ENCODE assay signal across 17 mouse cellular contexts in genomic region chr2:22753461-22754075, GRCm38 (mm10).
"Had no signal": no experiment of that assay in that cellular context is flagged by ENCODE, and none has a peak within 500 bp of the region (broad histone marks: within the 10 kb centered on the region; RNA-seq: fewer than 3 reads in every experiment).

No protein-coding gene starts in this region.

- DNase-seq: kidney, adult 8-10 months; kidney, postnatal 25 days; layer of hippocampus, adult 9-11 months; layer of hippocampus, postnatal 36 days; liver; liver, embryonic 13.5 days; lung, adult 2 months; lung, postnatal 4 days; retina, postnatal 1 day; right cerebral cortex, postnatal 14 days had no signal

- H3K36me3 ChIP-seq: limb, embryonic 12.5 days; liver, embryonic 13.5 days; neural tube, embryonic 13.5 days had no signal

- H3K4me2 ChIP-seq: limb, embryonic 12.5 days; liver, embryonic 13.5 days; midbrain, embryonic 11.5 days; neural tube, embryonic 13.5 days had no signal

- H3K27me3 ChIP-seq: limb, embryonic 12.5 days; liver, embryonic 13.5 days; megakaryocyte, embryonic 14.5 days; neural tube, embryonic 13.5 days had no signal

- H3K27ac ChIP-seq: limb, embryonic 12.5 days; liver, embryonic 13.5 days; neural tube, embryonic 13.5 days; stomach, postnatal 0 days had no signal

- H3K9me3 ChIP-seq: limb, embryonic 12.5 days; liver, embryonic 13.5 days; megakaryocyte, embryonic 14.5 days; neural tube, embryonic 13.5 days had no signal

- ATAC-seq: lung, postnatal 0 days; midbrain, embryonic 16.5 days had no signal

- H3K4me1 ChIP-seq: limb, embryonic 12.5 days; neural tube, embryonic 13.5 days had no signal

- H3K9ac ChIP-seq: limb, embryonic 12.5 days; liver, embryonic 13.5 days; neural tube, embryonic 13.5 days had no signal

- H3K4me3 ChIP-seq: limb, embryonic 12.5 days; liver, embryonic 13.5 days; megakaryocyte, embryonic 14.5 days; neural tube, embryonic 13.5 days had no signal
